Mouse (Mus musculus): Measurements from ENCODE around the gene Kif23. TPM values are rescaled to one million over a fixed set of nuclear protein-coding genes. Genes with fewer than 3 reads are reported as not detected.

Gene Kif23
- total RNA-seq, 2 experiments from 2014 or later: 21.5 to 38.3 TPM

GRCm38 (mm10) chr9:61947402-61948346 lies 1.1 kb upstream of the Kif23 start:
- DNase-seq: peak; percentile 81

GRCm38 (mm10) chr9:61945973-61946611 lies 482 bp downstream of the Kif23 start:
- no peak for DNase-seq

GRCm38 (mm10) chr9:61941054-61941453 lies 5.5 kb downstream of the Kif23 start:
- DNase-seq: no peak

GRCm38 (mm10) chr9:61933333-61933732 lies 13.2 kb downstream of the Kif23 start:
- DNase-seq: no peak

- no peak for DNase-seq
These were observed 14.6 kb downstream of the Kif23 start for GRCm38 (mm10) chr9:61932009-61932408.

- no peak for DNase-seq
These were observed 21.4 kb downstream of the Kif23 start for GRCm38 (mm10) chr9:61925086-61925660.

- DNase-seq: no peak
These were observed 26.2 kb downstream of the Kif23 start for GRCm38 (mm10) chr9:61920331-61920730.

GRCm38 (mm10) chr9:61919464-61919863 lies 27.1 kb downstream of the Kif23 start:
- DNase-seq: no peak

GRCm38 (mm10) chr9:61917436-61917835 lies 29.1 kb downstream of the Kif23 start:
- DNase-seq: no peak

- DNase-seq: no peak
These were observed 29.6 kb downstream of the Kif23 start for GRCm38 (mm10) chr9:61916986-61917385.

GRCm38 (mm10) chr9:61915393-61916005 lies 31.1 kb downstream of the Kif23 start:
- DNase-seq: no peak

GRCm38 (mm10) chr9:61914917-61915300 lies 31.7 kb downstream of the Kif23 start:
- no peak for DNase-seq

- DNase-seq: peak; percentile 97
These were observed 32.2 kb downstream of the Kif23 start, which contains the start of gene Rplp1 for GRCm38 (mm10) chr9:61914203-61914916. TSS of gene Rplp1 (minus strand) at chr9:61914542.

- no peak for DNase-seq
These were observed 35.1 kb downstream of the Kif23 start for GRCm38 (mm10) chr9:61911300-61912128.

- DNase-seq: peak; percentile 47
These were observed 35.9 kb downstream of the Kif23 start for GRCm38 (mm10) chr9:61910526-61911256.

- no peak for DNase-seq
These were observed 36.9 kb downstream of the Kif23 start for GRCm38 (mm10) chr9:61909633-61910032.

GRCm38 (mm10) chr9:61908832-61909407 lies 37.7 kb downstream of the Kif23 start:
- no peak for DNase-seq

- DNase-seq: no peak
These were observed 38.2 kb downstream of the Kif23 start for GRCm38 (mm10) chr9:61908341-61908740.

GRCm38 (mm10) chr9:61907621-61908295 lies 38.8 kb downstream of the Kif23 start:
- no peak for DNase-seq
